Mouse (Mus musculus) thymus, adult 18-20 months (tissue): ENCODE results near the gene Prkn.

Experiments
- DNase-seq, 2 experiments: peaks; one replicate each; pipeline ENCODE4 v3.0.0; 2022; ENCODE audit warnings: mixed read lengths in 2 of 2

The Prkn gene

DNA sequence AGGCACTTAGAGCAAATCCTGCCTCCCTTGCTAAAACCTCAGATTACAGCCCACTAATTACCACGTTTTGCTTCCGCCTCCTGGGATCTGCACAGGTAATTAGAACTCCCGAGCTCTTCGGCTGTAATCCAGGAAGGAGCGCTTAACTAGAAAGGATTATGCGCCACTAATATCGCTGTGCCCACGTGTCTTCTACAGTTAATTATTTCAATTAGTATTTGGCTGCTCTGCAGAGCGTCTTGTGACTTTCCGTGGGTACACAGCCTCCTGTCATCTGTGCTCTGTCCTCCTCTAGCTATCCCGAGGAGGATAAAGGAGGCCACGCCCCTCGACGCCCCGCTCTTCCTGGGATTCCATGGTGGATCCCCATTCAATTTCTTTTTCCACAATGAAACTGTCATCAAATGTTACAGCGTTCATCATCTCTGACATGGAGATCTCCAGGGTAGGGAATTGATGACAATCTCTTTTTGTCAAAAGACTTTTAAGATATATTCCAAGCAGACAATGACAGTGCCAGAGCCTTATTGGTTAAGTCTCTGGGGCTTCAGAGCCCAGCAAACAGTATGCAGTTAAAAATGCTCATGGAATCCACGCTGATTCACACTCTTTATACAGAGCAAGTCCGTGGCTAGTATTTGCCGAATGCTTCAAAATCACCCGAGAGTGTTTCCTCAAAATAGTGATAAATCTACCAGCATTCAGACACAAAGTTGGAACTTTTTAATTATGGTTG is 824.6 kb downstream of the Prkn start:
- DNase-seq = no peak

DNA sequence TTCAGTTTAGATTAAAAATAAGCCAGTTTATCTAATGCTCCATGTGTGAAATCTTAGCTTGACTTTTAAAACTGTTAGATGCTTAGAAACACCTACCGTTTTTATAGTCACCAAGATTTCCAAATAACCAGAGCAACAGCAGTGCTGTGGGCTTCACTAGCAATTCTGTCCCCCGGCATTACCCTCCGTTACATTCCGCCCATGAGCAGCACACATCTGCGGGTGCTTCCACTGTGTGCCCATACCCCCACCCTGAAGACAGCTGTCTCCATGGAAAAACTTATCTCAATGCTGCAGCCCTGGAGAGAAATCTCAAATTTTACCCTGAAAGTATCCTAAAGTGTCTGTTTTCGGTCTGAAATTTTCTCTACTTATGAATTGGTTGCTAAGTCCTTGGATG is 839.5 kb downstream of the Prkn start:
- no peak for DNase-seq

DNA sequence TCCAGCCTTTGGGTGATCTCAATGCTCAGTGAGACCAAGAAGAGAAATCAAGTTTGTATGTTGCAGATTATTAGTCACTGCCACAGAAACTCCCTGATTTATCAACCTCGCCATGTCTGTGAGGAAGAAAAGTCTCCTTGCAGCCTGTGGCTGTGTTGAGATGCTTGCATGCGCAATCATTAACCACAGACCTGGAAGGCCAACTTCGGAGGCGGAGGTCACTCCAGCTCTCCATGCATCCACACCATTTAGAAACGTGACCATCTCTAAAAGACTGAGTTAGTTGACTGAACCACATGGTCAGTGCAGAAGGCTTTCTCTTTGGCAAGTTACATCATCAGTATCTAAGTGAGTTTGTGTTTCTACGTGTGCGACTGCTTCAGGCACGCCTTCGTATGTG is 840.3 kb downstream of the Prkn start:
- DNase-seq = no peak

DNA sequence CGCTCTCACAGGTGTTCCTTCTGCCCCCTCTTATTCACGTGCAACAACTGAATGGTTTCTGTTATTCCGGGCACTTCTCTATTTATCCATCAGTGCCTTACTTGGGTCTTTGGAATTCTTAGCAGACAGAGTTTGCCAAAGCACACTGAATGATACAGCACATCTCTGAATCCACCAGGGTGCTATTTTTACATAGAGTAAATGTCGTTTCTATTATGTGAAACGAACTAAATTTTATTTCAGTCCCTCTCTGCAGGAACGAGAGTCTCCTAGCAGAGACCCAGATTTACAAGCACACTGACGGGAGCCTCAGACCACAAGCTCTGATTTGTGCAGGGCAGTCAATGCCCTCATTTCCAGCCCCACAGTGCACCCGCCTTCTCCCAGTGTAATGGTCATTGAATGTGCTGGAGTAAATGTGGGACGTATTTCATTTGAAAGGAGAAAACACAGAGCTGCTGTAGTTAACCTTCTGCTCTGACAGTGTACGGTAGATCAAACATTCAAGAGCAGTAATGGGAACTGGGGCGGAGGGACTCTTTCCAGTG is 841.7 kb downstream of the Prkn start:
- DNase-seq = no peak

DNA sequence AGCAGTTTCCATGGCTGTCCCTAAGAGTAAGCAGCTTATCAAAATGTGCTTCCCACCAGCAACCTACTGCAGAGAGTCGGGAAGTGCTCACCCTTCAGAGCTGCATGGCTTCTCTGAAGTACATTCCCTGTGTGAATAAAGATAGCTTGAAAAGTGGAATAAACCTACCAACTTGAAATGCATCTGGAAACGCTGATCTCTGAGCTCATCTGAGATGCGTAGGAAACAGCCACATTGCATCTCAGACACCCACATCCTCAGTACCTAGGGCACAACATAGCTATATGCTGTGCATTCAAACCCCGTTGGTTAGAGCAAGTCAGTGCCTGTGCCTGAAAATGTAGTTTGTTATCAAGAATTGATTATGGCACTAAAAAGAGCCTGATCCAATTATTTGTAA is 864.8 kb downstream of the Prkn start:
- DNase-seq = no peak

DNA sequence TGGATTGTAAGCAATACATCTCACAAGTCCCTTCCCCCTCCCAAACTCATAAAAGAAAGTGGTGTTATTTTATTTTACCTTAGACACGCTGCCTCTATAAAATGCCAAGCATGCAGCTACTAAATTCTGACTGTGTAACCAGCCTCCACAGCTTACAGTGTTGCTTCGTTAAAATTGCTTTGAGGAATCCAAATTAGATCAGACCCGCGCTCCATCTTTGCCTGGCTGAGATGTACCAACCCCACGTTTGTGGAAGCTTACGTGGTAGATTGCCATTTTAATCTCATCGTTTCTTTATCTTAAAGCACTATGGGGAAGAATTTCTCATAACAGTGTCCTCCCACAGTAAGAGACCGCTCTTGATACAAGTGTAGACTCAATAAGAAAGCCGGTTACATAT is 865.6 kb downstream of the Prkn start:
- DNase-seq = no peak

DNA sequence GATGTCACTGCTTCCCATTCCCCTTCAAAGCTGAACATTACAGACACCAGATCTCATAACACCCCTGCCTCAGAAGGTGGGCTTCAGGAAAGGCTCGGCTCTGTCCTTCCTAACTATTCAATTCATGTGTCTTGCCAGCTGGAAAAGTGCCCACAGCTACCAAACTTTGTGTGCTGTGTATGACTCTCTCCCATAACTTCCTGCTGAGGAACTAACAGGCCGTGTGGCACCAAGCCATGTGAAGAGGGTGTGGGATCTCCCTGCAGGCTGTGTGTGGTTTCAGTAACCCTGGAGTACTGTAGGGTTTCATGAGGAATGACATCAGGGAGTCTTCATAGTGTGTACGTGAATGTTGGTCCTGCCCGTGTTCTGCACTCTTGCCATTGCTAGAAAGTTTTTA is 871.9 kb downstream of the Prkn start:
- DNase-seq = no peak

DNA sequence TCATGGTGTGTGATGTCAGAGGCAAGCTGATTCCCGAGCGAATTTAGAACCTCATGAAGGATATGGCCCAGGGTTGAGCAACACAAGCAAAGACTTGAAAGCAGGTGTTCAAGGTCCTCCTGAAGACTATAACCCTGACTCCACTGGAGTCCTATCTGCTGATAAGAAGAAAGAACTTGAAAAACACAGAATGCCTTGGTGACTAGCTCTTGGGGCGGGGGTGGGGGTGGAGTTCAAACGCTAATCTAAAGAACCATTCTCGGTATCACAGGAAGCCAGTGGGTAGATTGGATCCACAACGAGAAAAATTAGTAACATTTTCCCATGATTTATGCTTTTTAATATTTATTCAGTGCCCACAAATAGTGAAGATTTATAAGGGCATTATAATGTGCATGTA is 879.6 kb downstream of the Prkn start:
- no peak for DNase-seq

DNA sequence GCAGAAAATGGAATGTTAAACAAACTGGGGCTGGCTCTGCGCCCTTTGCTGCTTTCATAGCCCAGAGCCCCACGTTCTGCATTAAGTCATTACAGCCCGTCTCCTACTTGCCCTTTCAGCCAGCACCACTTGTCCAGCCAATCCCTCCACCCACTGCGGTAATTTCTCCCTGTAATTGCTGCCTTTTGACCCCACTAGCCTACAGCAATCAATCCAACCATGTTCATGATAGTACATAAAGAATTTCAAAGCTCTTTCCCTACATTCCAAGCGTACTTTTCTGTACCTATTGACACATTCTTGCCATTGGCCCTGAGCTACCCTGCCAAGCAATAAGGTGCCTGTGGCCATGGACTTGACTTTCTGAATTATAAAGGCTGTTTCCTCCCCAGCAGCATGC is 881.7 kb downstream of the Prkn start:
- no peak for DNase-seq

DNA sequence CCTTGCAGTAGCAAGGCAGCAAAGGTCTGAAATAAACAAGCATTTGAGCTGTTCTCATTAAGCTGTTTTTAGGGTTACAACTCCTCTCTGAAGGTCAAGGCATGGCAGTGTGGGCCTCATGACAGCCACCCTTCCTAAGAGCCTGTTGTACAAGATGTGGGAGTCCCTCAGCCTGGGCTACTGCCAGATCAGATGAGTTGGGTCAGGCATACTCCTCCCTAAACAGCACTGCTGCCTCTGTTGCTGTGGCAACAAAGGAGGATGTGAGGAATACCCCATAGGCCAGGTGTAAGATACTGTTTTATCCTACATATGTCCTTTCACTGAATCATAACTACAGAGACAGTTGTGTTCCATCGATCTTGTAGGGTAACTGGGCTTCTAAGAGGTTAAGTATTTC is 882.3 kb downstream of the Prkn start:
- DNase-seq = no peak

DNA sequence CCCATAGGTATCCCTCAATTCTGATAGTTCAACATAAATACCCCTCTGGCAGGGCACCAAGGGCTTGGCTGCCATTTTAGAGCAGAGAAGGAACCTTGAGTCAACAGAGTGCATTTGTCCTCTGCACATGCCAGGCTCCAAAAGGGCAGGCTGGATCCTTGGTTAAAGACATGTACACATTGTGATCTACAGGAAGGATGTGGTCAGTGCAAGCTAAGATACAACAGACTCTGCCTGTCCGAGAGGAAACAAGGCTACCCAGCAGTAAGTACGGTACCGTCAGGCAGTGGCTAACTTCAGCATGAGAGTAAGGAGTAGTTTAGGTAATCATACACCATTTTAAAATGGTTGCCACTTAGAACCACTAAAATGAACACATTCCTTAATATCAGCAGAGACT is 884.0 kb downstream of the Prkn start:
- DNase-seq = no peak

DNA sequence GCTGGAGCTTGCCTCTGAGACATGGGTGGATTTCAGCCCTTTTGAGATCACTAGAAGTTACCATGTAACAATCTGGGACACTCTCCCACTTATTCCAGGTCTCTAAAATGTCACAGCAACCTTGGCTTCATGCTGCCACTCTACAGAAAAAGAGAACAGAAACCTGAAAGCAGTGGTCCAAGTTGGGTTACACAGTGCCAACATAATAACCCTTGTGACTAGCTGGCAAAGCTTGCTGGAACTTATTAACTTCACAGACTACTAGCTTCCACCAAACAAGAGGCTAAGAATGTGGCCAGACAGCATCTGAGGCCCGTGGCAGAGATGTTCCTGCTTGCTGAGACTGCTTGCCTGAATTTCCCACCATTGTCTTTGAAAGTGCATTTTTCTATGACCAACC is 886.9 kb downstream of the Prkn start:
- no peak for DNase-seq

DNA sequence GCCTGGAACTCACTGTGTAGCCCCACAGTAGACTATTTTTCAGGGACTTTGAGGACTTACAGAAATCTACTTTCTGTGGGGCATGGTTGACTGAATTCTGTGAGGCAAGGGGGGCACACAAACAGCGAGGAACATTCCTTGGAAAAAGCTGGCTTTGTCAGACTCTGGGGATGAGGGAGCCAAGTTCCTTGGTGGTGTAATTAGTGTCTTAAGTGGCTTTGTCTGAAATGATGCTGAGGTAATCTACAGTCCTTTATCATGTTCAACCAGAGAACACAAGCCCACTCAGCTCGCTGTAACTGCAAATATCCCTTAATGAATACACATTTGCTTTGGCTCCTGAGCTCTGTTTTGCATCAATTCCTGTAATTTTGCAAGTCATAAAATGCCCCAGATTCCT is 888.1 kb downstream of the Prkn start:
- DNase-seq = no peak

DNA sequence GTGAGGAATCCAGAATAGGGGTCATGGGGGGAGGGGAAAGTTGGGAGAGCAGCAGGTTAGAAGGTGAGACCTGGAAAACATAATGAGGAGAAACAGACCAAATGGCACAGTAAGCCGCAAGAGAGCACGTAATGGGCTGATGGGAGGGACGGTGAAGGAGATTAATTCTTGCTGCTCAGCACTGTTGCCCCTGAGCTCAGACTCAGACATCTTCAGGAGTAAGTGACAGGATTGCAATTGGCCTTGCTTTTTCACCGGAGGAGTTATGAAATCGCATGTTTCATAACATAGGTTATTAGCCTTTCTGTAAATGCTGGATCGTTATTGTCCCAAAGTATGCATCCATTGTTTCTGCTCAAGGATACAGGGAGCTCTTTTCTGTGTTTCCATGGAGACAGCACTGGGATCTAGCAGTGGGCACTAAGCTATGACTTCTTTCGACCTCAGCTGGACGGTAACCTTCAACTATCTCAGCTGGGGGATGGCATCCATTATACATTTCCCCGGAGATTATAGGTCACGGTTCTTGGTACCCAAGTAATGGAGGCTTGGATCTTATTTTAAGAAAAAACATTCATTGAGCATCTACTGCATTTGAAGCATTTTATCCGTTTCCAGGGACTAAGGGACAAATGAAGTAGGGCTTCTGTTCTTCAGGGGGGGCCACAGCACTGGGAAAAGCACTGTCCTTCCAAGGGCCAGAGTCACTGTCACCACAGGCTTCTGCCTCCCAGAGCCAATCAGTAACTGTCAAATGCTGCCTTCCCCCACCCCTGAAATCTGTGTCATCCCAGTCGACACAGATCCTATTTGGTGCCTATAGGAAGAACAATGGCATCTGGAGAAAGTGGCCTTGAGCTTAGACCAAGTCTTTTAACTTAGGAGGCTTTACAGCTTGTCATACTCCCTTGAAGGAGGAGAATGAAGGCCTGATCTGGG is 890.7 kb downstream of the Prkn start:
- no peak for DNase-seq

DNA sequence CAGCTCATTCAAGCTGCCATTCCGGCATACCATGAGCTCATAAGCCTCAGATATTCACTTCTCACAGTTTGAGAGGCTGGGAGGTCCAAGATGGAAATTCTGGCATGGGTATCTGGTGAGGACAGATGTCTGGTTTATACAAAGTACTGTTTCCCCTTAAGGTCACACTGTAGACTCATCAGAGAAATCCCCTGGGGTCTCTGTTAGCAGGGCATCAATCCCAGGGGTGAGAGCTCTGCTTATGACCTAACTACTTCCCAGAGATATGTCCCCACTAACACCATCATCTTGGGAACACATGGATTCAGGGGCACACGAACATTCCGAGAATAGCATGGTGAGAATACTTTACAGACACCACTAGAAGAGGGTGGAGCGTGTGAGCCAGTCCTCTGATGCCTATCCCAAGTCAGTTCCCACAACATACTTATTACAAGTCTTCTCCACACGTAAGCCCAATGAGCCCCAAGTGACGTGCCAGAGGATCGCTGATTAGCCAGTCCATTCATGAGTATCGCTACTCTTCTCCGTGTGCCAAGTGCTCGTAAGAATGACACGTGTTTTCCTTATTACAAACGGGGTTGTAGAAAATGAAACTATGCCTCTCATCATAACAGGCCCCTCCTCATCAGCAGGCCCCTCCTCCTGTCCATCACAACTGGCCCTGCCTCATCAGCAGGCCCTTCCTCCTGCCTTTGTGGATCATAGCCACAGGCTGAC is 895.1 kb downstream of the Prkn start:
- no peak for DNase-seq

DNA sequence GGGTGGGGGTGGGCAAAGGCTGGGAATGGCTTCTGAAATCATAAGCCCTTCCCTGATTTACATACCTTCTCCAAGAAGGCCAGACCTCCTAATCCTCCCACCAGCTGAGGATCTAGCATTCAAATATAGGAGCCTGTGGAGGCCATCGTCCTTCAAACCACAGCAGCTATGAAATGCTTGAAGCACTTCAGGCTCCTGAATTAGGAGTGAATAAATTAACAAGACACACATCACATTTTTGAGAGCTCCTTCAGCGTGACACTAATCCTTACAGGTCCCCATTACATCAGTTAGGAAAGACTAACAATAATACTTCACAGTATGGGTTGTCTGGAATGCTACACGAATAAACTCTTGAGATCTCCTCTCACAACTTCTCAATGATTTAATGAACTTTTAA is 896.3 kb downstream of the Prkn start:
- no peak for DNase-seq

DNA sequence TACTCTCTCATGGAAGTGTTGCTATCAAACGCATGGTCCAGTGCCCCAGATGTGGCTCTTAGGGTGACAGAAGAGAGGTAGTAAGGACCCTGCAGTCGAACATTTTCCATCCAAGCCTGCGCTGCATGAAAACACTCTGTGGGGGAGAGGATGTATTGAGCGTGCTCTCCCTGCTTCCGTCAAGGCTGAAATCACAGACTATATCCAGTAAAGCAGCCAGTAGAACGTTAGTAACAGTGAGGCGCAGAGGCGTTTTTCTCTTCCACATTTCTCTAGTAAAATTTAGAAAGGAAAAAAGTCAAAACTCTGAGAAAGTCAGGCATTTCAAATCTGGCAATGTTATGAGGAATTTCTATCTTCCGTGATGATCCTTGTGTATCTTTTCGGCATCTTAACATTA is 897.7 kb downstream of the Prkn start:
- DNase-seq = no peak

DNA sequence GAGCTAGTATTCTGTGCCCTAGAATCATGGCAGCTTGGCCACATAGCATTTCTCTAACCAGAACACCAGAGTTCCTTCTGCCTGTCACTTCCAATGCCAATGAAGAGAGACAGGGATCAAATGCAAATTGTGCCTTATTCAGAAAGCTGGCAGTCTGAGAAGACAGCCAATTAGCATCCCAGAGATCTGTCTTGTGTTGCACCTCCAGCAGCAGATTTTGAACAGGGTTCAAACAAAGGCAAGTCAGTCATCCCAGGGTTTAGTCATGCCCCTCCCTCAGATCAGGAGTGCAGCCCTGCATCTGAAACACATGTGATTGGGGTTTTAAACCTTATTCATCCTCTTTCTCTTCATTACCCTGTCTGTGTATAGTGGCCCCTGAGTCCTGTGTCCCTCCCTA is 900.5 kb downstream of the Prkn start:
- DNase-seq = no peak

DNA sequence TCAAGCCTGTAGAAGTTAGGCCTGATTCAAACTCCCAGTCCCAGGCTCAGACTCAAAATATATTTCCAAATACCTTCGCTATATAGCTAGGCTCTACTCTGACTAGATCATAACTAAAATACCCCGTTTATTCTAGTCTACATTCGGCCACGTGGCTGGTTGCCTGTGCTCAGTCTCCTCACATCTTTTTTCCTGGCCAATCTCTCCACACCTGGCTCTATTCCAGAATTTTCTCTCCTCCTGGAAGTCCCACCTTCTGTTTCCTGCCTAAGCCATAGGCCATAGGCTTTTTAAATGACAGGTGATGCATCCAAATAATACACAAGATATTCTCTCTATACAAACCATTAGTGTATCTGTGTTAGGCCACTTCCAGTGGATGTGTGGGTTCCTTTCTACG is 901.0 kb downstream of the Prkn start:
- no peak for DNase-seq

DNA sequence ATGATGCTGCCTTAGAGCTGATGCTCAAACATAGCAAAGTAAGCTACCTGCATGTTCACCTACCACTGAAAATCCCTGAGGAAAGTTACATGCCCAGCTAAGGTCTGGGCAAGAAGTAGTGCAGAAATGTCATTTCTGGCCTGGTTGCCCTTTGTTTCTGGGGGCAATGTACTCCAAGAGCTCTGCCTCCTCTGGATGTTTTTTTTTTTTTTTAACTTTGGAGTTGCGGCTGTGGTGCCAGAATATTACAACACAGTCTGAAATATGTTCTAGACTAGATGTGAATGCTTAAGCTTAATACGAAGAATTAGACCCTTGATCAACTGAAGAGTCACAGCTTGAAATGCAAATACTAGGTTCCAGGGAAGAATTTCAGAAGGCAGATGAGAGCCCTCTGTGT is 911.1 kb downstream of the Prkn start:
- no peak for DNase-seq

DNA sequence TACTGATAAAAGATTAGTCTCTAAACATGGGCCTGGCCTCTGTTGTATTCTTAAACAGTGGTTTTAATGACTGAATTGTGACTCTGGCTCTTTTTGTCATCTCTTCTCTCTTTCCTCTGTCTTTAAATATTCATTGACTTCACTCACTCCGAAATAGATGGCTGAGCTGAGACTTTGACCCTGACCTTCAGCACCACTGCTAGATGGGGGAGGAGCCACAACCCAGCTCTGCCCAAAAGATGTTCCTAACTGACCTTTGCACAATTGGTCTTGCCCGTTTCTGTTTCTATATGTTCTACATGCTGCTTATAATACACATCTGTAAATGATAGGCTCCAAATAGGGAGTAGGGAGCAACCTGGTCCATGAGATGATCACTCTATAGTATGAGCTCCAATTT is 912.5 kb downstream of the Prkn start:
- DNase-seq = no peak

DNA sequence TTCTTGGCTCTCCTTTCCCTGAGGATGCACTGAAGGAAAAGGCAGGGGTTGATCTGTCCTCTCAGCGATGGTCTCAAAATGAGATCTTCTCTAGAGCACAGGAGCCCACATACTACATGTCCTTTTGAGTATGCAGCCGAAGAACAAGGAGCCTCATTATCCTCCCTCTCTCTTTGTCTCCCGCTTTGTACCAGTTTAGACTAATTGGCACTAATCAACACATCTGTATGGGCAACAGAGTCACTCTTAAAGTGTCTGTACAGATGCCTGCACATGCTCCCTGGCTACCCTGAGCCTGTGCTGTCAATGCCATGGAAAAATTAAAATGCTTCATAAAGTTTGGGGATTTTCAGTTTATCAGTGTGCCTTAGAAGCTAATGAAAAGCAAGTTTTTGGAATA is 924.9 kb downstream of the Prkn start:
- DNase-seq = no peak

DNA sequence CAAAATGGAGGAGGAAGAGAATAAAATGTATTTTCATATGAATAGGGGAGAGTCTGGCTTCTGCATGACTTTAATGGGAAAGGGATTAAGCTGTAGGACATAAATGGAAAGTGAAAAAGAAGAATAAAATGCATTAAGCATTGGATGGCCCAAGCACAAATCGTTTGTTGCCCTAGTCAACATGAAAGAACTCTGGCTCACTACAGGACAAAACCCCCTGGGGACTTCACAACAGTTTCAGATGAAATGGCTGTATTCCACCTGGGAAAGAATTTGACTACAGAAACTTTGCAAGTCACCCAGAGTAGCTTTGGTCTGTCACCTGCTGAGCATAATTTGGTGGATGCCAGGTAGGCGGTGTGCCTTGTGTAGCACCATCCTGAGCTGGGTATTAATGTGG is 925.4 kb downstream of the Prkn start:
- no peak for DNase-seq
